Mouse (Mus musculus) monocyte, adult 2 months (primary cell): ENCODE results near the gene Faim.

ENCODE experiments used
- DNase-seq, 2 experiments: peaks; one replicate each; pipeline ENCODE4 v3.0.0; 2022; ENCODE audit warnings: low spot score in 2 of 2, low read depth in 1 of 2

The Faim gene

GRCm38 (mm10) chr9:99042641-99043040, 56.5 kb downstream of the Faim start:
- no peak for DNase-seq

- no peak for DNase-seq
Measured at GRCm38 (mm10) chr9:99044761-99045160, 58.6 kb downstream of the Faim start.

- DNase-seq: peak in 1 of 2 experiments; percentile 8
Measured at GRCm38 (mm10) chr9:99048724-99049250, 62.6 kb downstream of the Faim start.

- DNase-seq: no peak
Measured at GRCm38 (mm10) chr9:99049760-99050159, 63.6 kb downstream of the Faim start.
